ENCODE assay signal across 8 mouse cellular contexts in genomic region chr19:6276426-6277421, GRCm38 (mm10). TPM values are rescaled to one million over a fixed set of nuclear protein-coding genes. Genes with fewer than 3 reads are reported as not detected.
DNase-seq lines count a peak whose midpoint lies in the region; ATAC-seq and TF ChIP-seq lines count a peak whose summit lies in the region.

Gene Ehd1 (plus strand): TSS chr19:6276725.

- intact Hi-C loops in heart, postnatal 14 days (cut with DNase I) = loop anchor here (2.0 kb wide), 1 partner anchor 16 kb away; no protein-coding TSS in a partner anchor

- TF ChIP-seq CTCF in ES-Bruce4 (IDR thresholded peaks at IDR 0.05; ENCODE audit: low read depth, low read length) = peak; percentile 69

- peak within 1 kb of the TSS; percentile 86 for H3K4me3 ChIP-seq in ES-Bruce4 (ENCODE audit: low read depth, low read length)
- peak within 1 kb of the TSS; percentile 87 for H3K4me3 ChIP-seq in forebrain, embryonic 14.5 days (ENCODE audit: low read depth, low read length)
- peak within 1 kb of the TSS; percentile 93 for H3K4me3 ChIP-seq in neural tube, embryonic 15.5 days (replicated peaks)

- peak within 1 kb of the TSS; percentile 62 for H3K27ac ChIP-seq in ES-Bruce4 (ENCODE audit: insufficient read depth, low read length)
- peak within 1 kb of the TSS; percentile 67 for H3K27ac ChIP-seq in forebrain, embryonic 14.5 days (ENCODE audit: low read depth, low read length)
- peak within 1 kb of the TSS; percentile 84 for H3K27ac ChIP-seq in neural tube, embryonic 15.5 days (replicated peaks)

- TF ChIP-seq EP300 in ES-Bruce4 (IDR thresholded peaks at IDR 0.05; ENCODE audit: insufficient read depth, low read depth, low read length) = 0 out of 2 replicates have a peak, but pooled peaks have one; percentile 41

- peaks cover 5% of the 10 kb centered on the region for H3K36me3 ChIP-seq in ES-Bruce4 (ENCODE audit: control insufficient read depth, insufficient read depth, low read length, poor library complexity, severe bottlenecking)
- H3K36me3 ChIP-seq in forebrain, embryonic 14.5 days (ENCODE audit: control insufficient read depth, insufficient read depth, low read length) = peaks cover 19% of the 10 kb centered on the region
- peaks cover 13% of the 10 kb centered on the region for H3K36me3 ChIP-seq in neural tube, embryonic 15.5 days

- no peaks in the 10 kb centered on the region for H3K27me3 ChIP-seq in ES-Bruce4 (ENCODE audit: control insufficient read depth, insufficient read depth, low read length, poor library complexity, severe bottlenecking)
- no peaks in the 10 kb centered on the region for H3K27me3 ChIP-seq in forebrain, embryonic 14.5 days (replicated peaks; ENCODE audit: control insufficient read depth, insufficient read depth, low read length)
- 0 out of 2 replicates have a peak, but pooled peaks cover 2% of the 10 kb centered on the region for H3K27me3 ChIP-seq in neural tube, embryonic 15.5 days (replicated peaks)

- H3K9ac ChIP-seq in ES-Bruce4 (ENCODE audit: low read depth, poor library complexity, severe bottlenecking) = peak within 1 kb of the TSS; percentile 66
- H3K9ac ChIP-seq in forebrain, embryonic 14.5 days (ENCODE audit: low read length) = peak within 1 kb of the TSS; percentile 83
- H3K9ac ChIP-seq in neural tube, embryonic 15.5 days (replicated peaks) = peak within 1 kb of the TSS; percentile 86

- peaks cover 8% of the 10 kb centered on the region for H3K4me1 ChIP-seq in ES-Bruce4 (ENCODE audit: control insufficient read depth, insufficient read depth, low read length)
- H3K4me1 ChIP-seq in forebrain, embryonic 14.5 days (ENCODE audit: control insufficient read depth, insufficient read depth, low read length) = peaks cover 23% of the 10 kb centered on the region
- H3K4me1 ChIP-seq in neural tube, embryonic 15.5 days = peaks cover 47% of the 10 kb centered on the region

- under 1% methylated on average over 96 of the region's 106 CpGs for WGBS in forebrain, embryonic 14.5 days
- under 1% methylated on average over 89 of the region's 106 CpGs for WGBS in neural tube, embryonic 15.5 days

- DNase-seq in forebrain, embryonic 14.5 days (ENCODE audit: low spot score) = peak; percentile 99
- peak; percentile 99 for DNase-seq in heart, postnatal 14 days
- peak; percentile 98 for DNase-seq in layer of hippocampus, adult 11-12 months (ENCODE audit: low spot score)
- peak; percentile 98 to 99 for DNase-seq in lung, adult 18-20 months
- DNase-seq in testis, postnatal 14 days (ENCODE audit: low spot score) = peak; percentile 98

- no peaks in the 10 kb centered on the region for H3K9me3 ChIP-seq in ES-Bruce4 (replicated peaks; ENCODE audit: control insufficient read depth, insufficient read depth, low read length, poor library complexity, severe bottlenecking)
- H3K9me3 ChIP-seq in forebrain, embryonic 14.5 days (replicated peaks; ENCODE audit: control insufficient read depth, low read length) = no peaks in the 10 kb centered on the region
- no peaks in the 10 kb centered on the region for H3K9me3 ChIP-seq in neural tube, embryonic 15.5 days (replicated peaks)

- peak within 1 kb of the TSS; percentile 86 for H3K4me2 ChIP-seq in forebrain, embryonic 14.5 days (ENCODE audit: low read length)
- peak within 1 kb of the TSS; percentile 98 for H3K4me2 ChIP-seq in neural tube, embryonic 15.5 days

- TF ChIP-seq POLR2A in ES-Bruce4 (IDR thresholded peaks at IDR 0.05; ENCODE audit: insufficient read depth, low read length) = peak; percentile 60

- peak; percentile 84 for ATAC-seq in cerebellum, adult (ENCODE audit: insufficient number of reproducible peaks, low FRiP score, low TSS enrichment)
- peak; percentile 97 for ATAC-seq in forebrain, embryonic 14.5 days
- ATAC-seq in neural tube, embryonic 15.5 days (ENCODE audit: low FRiP score) = peak; percentile 95

RNA-seq across cellular contexts. Expression of gene Ehd1, which starts in this region (rescaled TPM):
- polyA plus RNA-seq in ES-Bruce4 (2011; ENCODE audit: insufficient read depth, insufficient read length, low read depth, missing spikeins) = 81.0 and 81.6 TPM in 2 replicates
- polyA plus RNA-seq in forebrain, embryonic 14.5 days (2014; fragmentation: Nextera tagmentation; extraction: Ambion mirVana) = 71.3 and 79.8 TPM in 2 replicates
- 100 to 1,000 TPM; 163 to 172 TPM for total RNA-seq in heart, postnatal 14 days (2021)
- polyA plus RNA-seq in neural tube, embryonic 15.5 days (2015; fragmentation: Nextera tagmentation; extraction: Ambion mirVana) = 80.6 and 87.7 TPM in 2 replicates

Comparison
In these comparisons a context has a peak if more than half of its experiments do, and no peak if none do; other contexts are left out.
1. Peak in every context shown above with its lines: DNase-seq, ATAC-seq, H3K4me3 ChIP-seq and H3K27ac ChIP-seq.